Mouse (Mus musculus) large intestine, adult 2 months (tissue): ENCODE measurements at regions not wholly inside any gene's neighbourhood (a gene's known extent, or its start where the extent isn't known, plus 50 kb on each side); places are given as distances from the start of the nearest gene placed in this dataset.

Experiments used
- DNase-seq: peaks from one replicate; pipeline ENCODE4 v3.0.0-alpha.2; 2012; ENCODE audit warnings: low read depth, low spot score
- WGBS: fragments of 180-500 bp; shearing (Covaris S2); methylation state at CpG from one replicate; pipeline ENCODE4 v1.1.7; 2018; 5-methylcytosine and 5-hydroxymethylcytosine counted together

DNA sequence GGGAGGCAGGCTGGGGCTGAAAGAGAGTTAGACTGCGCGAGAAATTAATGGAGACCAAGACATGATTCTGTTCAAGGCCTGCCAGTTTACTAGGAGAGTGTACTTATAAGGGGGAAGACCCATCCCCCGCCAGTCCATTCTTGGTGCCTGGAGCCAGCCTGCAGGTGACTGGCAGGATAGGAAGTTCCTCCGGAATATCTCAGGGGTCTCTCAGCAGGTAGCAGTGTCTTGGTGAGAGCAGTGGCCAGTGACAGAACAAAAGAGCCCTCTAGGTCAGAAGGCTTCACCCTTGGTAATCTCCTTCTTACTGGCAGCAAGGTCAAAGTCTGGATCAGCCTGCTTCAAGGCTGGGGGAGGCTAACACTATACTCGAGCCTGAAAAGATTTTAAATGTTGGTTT is 83.7 kb upstream of the Zfp804b start:
- 57% methylated on average over 5 of the region's 5 CpGs for WGBS
- DNase-seq, result no peak

DNA sequence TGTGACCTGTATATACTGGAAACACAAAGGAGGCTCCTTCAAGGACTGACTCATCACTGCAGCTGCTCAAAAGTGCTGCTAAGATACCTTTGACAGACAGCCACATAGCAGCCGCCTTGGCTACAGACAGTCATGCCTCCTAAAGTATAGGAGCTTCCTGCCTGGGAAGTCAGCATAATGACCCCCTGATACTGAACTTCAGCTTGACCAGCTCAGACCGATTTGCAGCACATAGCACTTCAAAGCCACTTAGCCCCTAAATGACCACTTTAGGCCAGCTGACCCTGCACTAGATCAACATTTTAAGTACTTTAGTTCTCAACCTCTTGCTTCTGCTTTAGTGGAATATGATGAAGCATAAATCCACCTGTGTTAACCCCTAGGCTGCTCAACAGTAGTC is 91.9 kb upstream of the Zfp804b start:
- WGBS, result 40% methylated on average over 2 of the region's 2 CpGs
- DNase-seq, result no peak

DNA sequence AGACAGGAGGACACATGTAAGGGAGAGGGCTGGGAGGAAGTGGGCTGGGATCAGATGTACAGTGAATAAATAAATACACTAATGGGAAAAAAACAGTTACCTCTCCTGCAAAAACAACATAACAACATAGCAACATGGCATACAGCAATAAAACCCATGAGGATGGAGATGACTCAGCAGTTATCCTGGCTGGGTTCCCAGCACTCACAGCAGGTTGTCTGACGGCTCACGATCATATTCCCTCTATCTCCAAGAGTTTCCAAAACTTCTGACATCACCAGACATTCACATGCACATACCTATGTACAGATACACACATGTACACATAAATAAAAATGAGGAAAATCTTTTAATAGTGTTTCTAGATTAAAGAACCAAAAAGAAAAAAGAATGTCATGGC is 103.4 kb upstream of the Zfp804b start:
- no peak for DNase-seq
- 36% methylated on average over 2 of the region's 2 CpGs for WGBS

DNA sequence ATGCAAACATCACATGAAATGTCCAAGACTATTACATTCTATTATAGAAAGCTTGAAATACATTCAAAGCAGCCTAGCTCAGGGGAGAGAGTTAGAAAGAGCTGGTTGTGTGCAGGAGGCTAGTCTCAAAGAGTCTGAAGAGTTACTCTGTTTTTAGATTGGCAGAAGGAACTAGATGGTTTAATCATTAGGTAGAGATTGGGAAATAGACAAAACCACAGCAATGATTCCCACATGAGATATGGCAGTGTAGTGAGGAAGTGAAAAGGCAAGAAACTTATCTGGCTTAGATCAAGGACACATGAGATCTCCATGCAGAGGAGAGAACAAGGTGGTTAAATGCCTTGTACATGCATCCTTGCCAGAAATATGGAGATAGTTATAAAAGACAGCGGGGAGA is 110.3 kb upstream of the Zfp804b start:
- 85% methylated on average over 1 of the region's 1 CpGs for WGBS
- DNase-seq, result no peak

DNA sequence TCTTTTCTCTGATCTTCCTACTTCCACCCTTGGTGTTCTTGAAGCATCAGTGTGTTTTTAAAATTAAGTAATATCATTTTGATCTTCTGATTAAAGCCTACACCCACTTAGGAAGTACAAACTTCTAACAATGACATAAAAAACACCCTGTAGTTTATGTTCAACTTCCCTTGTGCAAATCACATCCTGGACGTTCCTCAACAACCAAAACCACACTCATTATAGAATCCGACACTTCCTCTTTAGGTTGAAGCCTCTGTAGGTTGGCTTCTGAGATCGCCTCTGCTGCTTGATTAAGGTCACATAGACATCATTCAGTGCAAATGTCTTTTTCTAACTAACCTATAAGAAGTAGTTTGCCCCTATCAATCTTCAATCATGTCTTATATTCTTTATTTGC is 112.5 kb upstream of the Zfp804b start:
- no peak for DNase-seq
- 53% methylated on average over 3 of the region's 3 CpGs for WGBS

DNA sequence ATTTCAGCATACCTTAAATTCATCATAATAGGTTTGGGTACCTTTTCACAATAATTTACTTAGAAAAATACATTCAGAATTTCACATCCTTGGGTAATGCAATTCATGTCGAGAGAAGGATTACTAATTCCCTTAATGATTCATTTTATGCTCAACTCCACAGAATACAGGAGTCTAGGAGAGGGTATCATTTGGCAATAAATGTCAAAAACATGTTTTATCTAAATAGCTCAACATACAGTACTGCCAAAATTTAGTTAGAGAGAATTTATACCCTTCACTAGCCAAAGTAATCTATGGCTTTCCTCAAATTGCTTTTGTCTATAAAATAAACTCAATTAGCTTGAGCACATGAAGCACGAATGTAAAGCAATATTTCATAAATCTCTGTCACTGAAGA is 144.6 kb upstream of the Zfp804b start:
- WGBS, result 49% methylated on average over 2 of the region's 2 CpGs
- no peak for DNase-seq

DNA sequence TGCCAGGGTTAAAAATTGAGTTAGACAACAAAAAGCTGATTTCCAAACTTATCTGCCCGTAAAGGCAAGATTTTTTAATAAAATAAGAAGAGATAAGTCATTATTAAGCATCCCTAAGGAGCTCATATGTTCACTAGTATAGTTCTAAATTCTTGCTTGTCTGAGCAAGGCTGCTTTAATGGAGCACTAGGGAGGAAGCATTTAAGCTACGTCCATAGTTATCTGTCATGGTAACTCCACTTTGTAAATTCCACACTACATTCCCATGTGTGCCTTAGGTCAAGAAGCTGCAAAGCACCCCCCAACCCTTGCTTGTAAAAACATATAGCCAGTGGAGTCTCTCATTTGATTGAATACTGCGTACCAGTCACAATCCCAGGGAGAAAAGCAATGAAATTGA is 145.0 kb upstream of the Zfp804b start:
- 62% methylated on average over 3 of the region's 3 CpGs for WGBS
- no peak for DNase-seq

DNA sequence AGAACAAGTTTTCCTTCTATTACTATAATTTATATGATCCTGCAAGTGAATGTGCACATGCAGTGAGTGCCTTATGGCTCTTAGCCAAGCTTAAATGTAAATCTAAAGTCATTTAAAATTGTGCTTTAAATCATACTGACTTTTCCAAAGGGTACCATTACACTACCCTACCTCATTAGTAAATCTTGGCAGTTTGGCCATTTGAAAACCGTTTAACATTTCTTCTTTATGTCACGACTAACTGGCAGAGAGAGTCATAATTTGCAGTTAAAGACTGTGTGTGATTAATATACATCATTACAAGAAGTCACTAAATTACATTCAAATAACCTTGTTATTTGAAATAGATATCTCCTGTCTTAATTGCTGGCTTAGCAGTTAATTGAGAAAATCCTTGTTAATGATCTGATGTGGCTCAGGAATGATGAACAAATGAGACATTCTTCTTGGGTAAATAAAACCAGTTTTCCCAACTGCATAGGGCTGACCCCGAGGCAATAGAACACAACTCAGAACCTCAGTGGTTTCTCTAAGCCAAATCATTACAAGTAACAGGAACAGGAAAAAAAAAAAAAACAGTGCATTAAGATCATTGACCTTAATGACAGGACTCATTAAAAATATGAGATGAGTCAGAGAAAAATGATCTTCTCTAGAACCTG is 173.1 kb upstream of the Zfp804b start:
- 53% methylated on average over 3 of the region's 3 CpGs for WGBS

DNA sequence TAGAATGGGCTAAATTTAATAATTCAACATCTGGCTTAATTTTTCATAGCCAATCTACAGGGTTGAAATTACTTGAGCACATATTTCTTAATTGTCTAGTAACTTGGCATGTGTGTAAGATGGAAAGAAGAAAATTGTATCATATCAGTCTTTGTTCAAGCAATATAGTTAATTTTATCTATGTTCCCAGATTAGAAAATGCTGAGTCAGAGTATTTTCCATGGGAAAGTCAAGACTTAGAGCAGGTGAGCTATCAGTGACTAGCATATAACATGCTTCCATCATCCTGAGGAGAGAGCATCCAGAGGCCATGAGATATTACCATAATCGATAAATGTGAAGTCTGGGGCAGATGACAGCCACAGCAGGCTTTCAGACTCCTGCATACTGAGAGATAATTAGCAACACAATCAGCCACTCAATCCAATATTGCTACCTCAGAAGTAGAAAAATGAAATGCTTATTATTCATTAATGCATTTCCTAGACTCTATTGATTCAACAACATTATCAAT is 188.2 kb upstream of the Zfp804b start:
- DNase-seq, result no peak
- 81% methylated on average over 1 of the region's 1 CpGs for WGBS

More for the DNA sequence above, 173.1 kb upstream of the Zfp804b start:
- no peak for DNase-seq

DNA sequence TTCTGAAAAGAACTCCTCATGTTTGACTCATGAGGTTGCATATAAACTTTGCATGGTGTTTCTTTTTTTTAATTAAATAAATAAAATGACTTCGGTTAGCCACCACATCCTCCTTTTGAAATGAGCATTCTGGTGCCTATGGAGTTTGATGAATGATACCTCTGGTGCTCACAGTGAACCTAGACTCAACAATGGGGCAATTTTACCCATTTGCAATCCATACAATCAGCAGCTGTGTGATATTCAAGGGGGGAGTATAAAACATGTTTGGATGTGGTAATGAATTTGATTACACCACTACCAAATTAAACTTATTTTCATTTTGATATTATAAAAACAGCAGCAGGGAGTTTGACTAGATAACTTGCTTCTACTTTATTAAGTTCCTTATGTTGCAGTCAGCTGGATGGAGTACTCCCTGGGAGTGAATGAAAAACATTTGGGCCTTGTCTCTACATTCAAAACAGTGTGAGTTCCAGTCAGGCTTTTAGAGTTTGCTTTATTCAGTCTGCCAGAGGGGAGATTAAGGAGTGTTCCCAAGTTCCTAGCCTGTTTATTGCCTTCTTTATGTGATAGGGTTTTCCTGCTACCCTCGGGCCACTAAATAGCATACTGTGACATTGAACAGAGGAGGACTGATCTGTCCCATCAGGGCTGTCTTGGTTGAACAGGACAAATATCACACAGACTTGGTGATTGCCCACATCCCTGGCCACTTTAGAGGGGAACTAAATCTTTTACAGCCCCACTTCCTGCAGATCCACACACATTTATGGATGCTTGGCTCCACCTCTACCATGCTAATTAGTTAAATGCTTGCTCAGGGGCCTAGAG is 195.5 kb upstream of the Zfp804b start:
- no peak for DNase-seq

DNA sequence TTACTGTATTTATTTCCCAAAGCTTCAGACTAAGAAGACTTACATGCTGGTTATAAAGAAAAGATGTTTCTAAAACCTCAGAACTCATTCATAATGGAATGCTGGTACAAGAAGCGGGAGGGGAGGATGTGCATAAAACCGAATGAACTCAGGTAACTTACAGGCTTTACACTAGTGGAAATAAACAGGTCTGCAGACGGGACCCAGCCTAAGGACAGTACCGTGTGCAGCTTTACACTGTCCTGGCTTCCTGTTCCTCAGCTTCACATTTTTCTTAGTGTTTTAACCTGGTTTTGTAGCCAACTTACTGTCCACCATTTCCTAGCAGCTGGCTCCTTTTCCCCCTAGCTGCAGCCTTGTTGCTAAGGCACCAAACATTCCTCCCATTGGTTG is 196.1 kb upstream of the Zfp804b start:
- WGBS, result 74% methylated on average over 4 of the region's 4 CpGs
- no peak for DNase-seq

More for the DNA sequence above, 195.5 kb upstream of the Zfp804b start:
- 41% methylated on average over 2 of the region's 2 CpGs for WGBS

DNA sequence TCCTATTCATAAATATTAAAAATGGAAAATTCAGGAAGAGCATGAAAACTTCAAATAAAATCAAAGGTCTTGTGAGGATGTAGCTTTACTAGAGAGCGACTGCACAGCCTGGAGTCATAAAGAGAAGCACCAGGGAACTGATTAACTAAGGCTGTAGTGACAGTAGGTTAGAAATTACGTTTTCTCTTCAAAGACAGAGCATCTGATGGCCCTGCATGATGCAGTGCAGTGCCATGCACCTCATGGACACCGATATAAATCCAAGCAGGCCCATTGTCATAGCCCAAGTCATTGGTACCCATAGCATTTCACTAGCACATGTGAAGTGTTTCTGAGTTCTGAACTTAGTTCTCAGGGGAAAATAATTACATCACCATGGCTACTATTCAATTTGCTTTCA is 199.3 kb upstream of the Zfp804b start:
- 39% methylated on average over 3 of the region's 3 CpGs for WGBS
- DNase-seq, result no peak

DNA sequence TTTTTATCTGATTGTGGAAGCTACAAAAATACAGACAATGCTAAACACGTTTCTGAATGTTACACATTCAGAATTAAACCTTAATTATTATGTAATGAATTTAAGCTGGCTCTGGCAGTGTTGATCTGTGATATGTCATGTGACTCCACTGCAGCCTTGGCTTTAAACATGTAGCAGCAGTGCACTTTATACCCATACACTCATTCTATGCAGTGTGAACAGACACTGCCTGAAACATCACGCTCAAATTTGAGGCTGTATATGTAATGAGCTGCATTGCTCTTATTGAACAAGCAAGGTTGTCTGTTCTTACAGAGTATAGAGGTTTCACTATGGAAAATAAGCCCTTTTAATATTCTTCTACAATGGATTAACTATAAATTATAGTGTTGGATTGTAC is 235.9 kb upstream of the Zfp804b start:
- DNase-seq, result no peak
- 62% methylated on average over 2 of the region's 2 CpGs for WGBS

DNA sequence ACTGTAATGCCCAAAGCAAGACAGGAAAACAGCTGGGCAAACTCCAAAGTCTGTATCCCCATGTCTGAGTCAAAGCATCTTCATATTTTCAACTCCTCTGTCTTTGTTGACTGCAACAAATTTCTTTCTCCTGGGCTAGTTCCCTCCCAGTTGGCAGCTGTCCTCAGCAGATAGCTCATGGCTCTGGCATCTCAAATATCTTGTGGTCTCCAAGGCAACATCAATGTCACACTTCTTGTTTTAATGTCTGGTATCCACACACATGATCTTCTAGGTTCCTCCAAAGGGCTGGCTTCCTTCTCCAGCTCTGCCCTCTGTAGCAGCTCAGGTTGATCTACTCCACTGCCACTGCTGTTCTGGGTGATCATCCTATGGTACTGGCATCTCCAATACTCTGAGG is 242.0 kb upstream of the Zfp804b start:
- no peak for DNase-seq

DNA sequence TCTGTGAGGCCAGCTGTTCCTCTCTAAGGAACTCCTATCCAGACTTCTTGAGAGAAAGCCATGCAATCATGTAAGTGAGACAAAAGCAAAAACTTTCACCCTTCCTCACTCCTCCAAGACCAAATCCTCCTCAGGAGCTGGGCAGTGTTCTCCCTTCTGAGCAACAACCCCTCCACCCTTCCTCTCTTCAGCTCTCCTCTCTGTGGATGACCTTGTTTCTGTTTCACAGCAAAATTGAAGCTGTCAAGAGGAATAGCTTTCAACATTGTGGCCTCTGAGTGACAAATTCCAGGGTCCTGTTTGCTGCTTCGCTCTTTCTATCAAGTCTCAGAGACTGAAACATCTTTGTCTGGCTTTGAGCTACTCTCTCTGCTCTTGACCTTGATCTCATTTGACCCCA is 255.9 kb upstream of the Zfp804b start:
- WGBS, result 71% methylated on average over 1 of the region's 1 CpGs
- DNase-seq, result no peak

DNA sequence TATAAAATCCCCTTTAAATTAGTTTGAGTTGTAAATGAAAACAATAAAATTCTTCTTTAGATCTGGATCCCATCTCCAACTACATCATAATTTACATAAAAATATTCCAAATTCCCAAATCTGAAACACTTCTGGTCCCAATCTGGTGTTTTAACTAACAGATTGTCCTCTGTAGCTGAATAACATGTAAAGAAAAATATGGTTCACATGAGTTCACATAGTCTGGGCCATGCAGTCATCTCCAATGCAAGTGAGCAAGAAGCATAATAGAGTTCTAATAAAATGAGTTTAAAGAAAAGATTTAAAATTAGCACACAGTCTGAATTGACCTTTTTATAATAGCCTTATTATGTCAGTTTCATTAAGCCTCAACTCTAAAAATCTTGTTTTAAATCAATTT is 263.0 kb upstream of the Zfp804b start:
- DNase-seq, result no peak

DNA sequence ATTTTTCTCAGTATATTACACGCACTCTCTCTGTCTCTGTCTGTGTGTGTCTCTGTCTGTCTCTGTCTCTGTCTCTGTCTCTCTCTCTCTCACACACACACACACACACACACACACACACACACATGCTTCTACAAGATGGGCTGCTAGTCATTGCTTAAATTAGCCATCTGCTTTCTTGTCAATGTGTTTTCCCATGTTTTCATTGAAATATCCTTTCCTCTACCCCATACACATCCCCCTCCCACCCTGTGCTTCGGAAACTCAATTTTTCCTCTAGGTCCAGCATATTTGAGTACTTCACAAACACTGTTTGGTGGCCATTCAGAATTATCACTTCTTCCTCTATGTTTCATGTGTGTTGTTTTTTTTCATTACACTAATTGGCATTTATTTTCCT is 263.4 kb upstream of the Zfp804b start:
- 86% methylated on average over 2 of the region's 2 CpGs for WGBS
- no peak for DNase-seq

DNA sequence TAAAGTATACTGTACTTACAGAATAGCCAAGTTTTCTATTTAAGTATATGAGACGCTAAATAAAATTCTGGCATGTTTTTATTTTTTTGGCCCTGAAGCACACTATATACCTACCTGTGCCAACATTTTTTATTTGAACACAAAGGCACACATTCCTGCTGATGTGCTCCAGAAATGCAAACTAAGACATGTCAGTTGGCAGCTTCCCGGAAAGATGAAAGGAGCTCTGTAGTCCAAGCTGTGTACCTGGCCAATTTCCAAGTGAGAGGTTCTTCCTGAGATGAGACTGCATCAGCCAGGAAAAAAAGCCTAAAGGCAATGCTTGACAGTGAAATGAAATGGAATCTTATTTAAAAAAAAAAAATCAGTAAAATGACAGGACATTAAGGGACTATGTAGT is 305.0 kb upstream of the Steap4 start:
- WGBS, result 29% methylated on average over 2 of the region's 2 CpGs
- DNase-seq, result no peak

DNA sequence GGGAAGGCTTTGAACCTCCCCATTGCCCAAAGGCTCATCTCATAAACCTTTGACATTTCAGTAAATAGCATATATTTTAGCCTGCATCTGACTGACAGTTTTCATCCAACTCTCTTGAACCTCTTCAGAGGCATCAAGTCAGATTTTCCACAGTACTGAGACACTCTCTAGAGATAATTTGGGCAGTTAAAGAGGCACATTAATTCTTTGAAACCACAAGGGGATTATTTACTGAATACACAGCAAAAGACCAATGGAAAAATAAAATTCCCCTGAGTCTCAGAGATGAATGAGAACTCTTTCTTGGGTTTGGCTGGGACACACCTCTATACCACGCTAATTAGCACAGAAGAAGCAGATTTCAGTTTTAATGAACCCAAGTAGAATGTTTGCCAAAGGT is 258.5 kb upstream of the Steap4 start:
- no peak for DNase-seq
- WGBS, result 78% methylated on average over 1 of the region's 1 CpGs

DNA sequence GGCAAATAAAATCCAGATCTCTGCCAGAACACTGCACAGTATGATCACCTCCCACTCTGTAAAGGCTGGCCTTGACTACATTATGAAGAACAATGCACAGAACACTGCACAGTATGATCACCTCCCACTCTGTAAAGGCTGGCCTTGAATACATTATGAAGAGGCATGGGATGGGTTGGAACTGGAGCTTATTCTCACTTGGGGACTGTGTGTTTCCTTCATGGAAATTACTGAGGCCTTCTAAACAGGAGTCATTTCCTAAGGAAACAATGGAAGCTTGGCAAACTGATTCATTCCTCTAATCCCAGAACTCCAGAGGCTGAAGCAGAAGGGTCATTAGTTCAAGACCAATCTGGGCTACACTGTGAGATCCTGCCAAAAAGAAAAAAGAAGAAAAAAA is 240.7 kb upstream of the Steap4 start:
- DNase-seq, result no peak

DNA sequence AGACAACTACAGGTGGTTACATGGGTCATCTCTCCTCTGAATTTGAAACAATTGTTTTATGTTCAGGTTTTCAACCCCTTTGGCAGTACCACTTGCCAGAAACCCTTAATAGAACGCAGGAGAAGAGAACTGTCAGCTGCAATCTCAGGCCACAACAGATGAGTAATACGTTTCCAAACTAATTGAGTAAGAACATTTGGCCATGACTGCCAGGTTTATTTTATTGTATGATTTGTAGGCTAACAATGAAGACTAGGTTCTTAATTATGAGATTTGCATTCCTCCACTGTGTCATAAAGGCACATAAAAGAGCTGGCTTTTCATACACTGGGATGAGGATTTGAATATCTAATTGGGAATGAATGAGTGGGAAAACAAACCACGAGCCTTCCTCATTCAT is 240.2 kb upstream of the Steap4 start:
- no peak for DNase-seq

More for the DNA sequence above, 240.2 kb upstream of the Steap4 start:
- WGBS, result 57% methylated on average over 3 of the region's 3 CpGs
